Mouse (Mus musculus): Measurements from ENCODE around the gene Dcun1d3. TPM values are rescaled to one million over a fixed set of nuclear protein-coding genes. Genes with fewer than 3 reads are reported as not detected.

Gene Dcun1d3
- polyA plus RNA-seq, 1 experiment = 10.3 TPM

GRCm38 (mm10) chr7:119873050-119873449 lies 23.0 kb downstream of the Dcun1d3 start:
- DNase-seq (ENCODE audit: low spot score) = no peak

- DNase-seq (ENCODE audit: low spot score) = no peak
Measured at GRCm38 (mm10) chr7:119872204-119872603, 23.9 kb downstream of the Dcun1d3 start.

- no peak for DNase-seq (ENCODE audit: low spot score)
Measured at GRCm38 (mm10) chr7:119866136-119866535, 30.0 kb downstream of the Dcun1d3 start.

GRCm38 (mm10) chr7:119864500-119864899 lies 31.6 kb downstream of the Dcun1d3 start:
- DNase-seq (ENCODE audit: low spot score) = no peak

GRCm38 (mm10) chr7:119862167-119862566 lies 33.9 kb downstream of the Dcun1d3 start:
- DNase-seq (ENCODE audit: low spot score) = no peak

- peak; percentile 44 for DNase-seq (ENCODE audit: low spot score)
Measured at GRCm38 (mm10) chr7:119861335-119862091, 34.6 kb downstream of the Dcun1d3 start.

GRCm38 (mm10) chr7:119860971-119861334 lies 35.1 kb downstream of the Dcun1d3 start:
- DNase-seq (ENCODE audit: low spot score) = no peak

GRCm38 (mm10) chr7:119860554-119860953 lies 35.5 kb downstream of the Dcun1d3 start:
- no peak for DNase-seq (ENCODE audit: low spot score)

- no peak for DNase-seq (ENCODE audit: low spot score)
Measured at GRCm38 (mm10) chr7:119860116-119860515, 36.0 kb downstream of the Dcun1d3 start.

- no peak for DNase-seq (ENCODE audit: low spot score)
Measured at GRCm38 (mm10) chr7:119859476-119859875, 36.6 kb downstream of the Dcun1d3 start.

GRCm38 (mm10) chr7:119855031-119855430 lies 41.1 kb downstream of the Dcun1d3 start:
- no peak for DNase-seq (ENCODE audit: low spot score)

GRCm38 (mm10) chr7:119854362-119854761 lies 41.7 kb downstream of the Dcun1d3 start:
- no peak for DNase-seq (ENCODE audit: low spot score)

- DNase-seq (ENCODE audit: low spot score) = no peak
Measured at GRCm38 (mm10) chr7:119853186-119853585, 42.9 kb downstream of the Dcun1d3 start.

- DNase-seq (ENCODE audit: low spot score) = no peak
Measured at GRCm38 (mm10) chr7:119852494-119852893, 43.6 kb downstream of the Dcun1d3 start.

GRCm38 (mm10) chr7:119850737-119851136 lies 45.4 kb downstream of the Dcun1d3 start:
- DNase-seq (ENCODE audit: low spot score) = no peak

- peak; percentile 41 for DNase-seq (ENCODE audit: low spot score)
Measured at GRCm38 (mm10) chr7:119849096-119849495, 47.0 kb downstream of the Dcun1d3 start.

GRCm38 (mm10) chr7:119847396-119847795 lies 48.7 kb downstream of the Dcun1d3 start:
- DNase-seq (ENCODE audit: low spot score) = no peak

- no peak for DNase-seq (ENCODE audit: low spot score)
Measured at GRCm38 (mm10) chr7:119845541-119845940, 50.6 kb downstream of the Dcun1d3 start.

GRCm38 (mm10) chr7:119841820-119842449 lies 54.2 kb downstream of the Dcun1d3 start:
- DNase-seq (ENCODE audit: low spot score) = no peak

GRCm38 (mm10) chr7:119835996-119836777 lies 59.9 kb downstream of the Dcun1d3 start:
- no peak for DNase-seq (ENCODE audit: low spot score)

- DNase-seq (ENCODE audit: low spot score) = no peak
Measured at GRCm38 (mm10) chr7:119835371-119835770, 60.7 kb downstream of the Dcun1d3 start.

GRCm38 (mm10) chr7:119808723-119809122 lies 87.4 kb downstream of the Dcun1d3 start:
- DNase-seq (ENCODE audit: low spot score) = no peak

- no peak for DNase-seq (ENCODE audit: low spot score)
Measured at GRCm38 (mm10) chr7:119807396-119807795, 88.7 kb downstream of the Dcun1d3 start.
